Mouse (Mus musculus): ENCODE measurements around the gene Myo1b. TPM values are rescaled to one million over a fixed set of nuclear protein-coding genes. Genes with fewer than 3 reads are reported as not detected.
A peak's percentile ranks its signal among the peaks of the same experiment; 100 is the strongest.

The Myo1b gene
- total RNA-seq, 2 experiments from 2014 or later = 10.1 to 10.4 TPM

- DNase-seq (ENCODE audit: low spot score in 2 of 2) = no peak
Measured at GRCm38 (mm10) chr1:51798011-51798471, 117.8 kb downstream of the Myo1b start.

DNA sequence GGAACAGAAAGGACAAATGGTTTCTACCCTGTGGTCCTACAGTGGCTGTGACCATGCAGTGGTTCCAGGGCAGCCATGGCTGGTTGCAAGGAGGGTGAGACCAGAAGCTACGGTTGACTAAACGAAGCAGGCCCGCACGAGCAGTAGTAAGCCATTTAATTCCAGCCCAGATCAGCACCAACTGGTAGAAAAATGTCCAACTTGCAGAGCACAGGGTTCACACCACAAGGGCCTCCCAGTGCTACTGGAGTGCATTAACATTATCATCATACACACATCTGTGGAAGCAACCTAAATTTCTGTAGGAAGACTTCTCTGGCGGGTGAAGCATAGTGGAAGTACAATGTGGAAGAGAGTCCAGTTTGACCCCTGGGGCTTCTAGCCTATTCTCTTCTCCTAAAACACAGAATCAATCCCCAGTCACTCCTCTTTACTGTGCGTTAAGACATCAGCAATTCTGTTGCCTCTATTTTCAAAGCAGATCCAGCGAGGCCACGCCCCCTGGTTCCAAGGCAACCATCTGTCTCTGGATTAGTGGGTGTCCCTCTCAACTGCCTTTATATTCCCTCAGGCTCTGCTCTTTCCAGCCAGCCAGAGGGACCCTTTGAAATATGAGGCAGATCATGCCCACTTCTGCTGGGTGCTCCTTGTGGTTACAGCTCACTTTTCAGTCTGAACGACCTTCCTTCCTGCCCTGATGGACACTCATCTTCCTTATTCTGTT, 120.1 kb downstream of the Myo1b start:
- DNase-seq (ENCODE audit: low spot score in 2 of 2) = peak; percentile 35 to 73

DNA sequence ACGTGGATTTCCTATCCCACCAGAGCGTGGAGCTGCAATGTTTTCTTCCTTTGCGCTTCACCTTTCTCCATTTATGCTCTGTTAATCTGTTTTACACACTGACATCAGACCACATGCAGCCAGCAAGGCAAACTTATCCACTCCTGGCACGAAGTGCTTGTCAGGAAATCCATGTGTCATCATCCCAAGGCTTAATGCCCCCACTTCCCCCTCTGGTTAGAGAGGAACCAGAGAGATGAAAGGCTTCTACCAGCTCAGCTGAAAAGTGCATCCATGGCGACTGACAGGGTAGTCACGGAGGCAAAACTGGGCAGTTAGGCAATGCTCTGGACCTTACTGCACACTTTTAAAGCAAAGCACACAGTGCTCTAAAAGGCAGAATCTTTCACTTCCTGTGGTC, 126.6 kb downstream of the Myo1b start:
- DNase-seq (ENCODE audit: low spot score in 2 of 2) = no peak

GRCm38 (mm10) chr1:51782091-51782490, 133.8 kb downstream of the Myo1b start:
- no peak for DNase-seq (ENCODE audit: low spot score in 2 of 2)

- no peak for DNase-seq (ENCODE audit: low spot score in 2 of 2)
Measured at GRCm38 (mm10) chr1:51780357-51780756, 135.5 kb downstream of the Myo1b start.

DNA sequence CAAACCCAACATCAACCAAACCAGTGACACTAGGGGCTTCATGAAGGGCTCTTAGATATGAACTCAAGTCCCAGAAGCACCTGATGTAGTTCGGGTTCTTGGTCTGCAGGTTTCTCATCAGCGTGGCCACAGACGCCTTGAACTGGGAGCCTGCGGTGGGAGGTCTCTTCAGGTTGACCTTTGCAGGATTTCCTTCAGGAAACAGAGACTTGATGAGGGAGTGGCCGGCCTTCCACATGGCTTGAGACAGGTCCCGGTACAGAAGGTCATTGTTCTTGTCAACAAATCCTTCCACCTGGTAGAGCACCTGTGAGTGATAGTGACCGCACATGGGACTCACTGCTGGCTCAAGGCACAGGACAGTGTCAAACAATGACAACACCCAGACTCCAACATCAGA, 137.6 kb downstream of the Myo1b start:
- DNase-seq (ENCODE audit: low spot score in 2 of 2) = no peak

DNA sequence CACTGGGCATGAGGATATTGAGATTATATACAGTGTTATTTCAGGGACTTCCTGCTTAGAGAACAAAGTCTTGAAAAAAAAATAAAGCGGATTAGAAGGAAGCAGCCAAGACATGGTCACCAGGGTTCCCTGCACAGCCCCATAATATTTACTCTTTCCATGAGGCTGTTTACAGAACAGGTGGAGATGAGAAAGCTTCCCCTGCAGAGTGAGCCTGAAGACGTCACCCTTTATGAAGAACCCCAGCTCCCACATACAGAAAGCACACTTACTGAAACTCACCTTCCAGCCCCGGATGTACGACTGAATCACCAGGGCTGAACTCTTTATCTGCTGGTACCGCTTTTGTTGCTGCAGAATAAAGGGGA, 145.4 kb downstream of the Myo1b start:
- no peak for DNase-seq (ENCODE audit: low spot score in 2 of 2)

DNA sequence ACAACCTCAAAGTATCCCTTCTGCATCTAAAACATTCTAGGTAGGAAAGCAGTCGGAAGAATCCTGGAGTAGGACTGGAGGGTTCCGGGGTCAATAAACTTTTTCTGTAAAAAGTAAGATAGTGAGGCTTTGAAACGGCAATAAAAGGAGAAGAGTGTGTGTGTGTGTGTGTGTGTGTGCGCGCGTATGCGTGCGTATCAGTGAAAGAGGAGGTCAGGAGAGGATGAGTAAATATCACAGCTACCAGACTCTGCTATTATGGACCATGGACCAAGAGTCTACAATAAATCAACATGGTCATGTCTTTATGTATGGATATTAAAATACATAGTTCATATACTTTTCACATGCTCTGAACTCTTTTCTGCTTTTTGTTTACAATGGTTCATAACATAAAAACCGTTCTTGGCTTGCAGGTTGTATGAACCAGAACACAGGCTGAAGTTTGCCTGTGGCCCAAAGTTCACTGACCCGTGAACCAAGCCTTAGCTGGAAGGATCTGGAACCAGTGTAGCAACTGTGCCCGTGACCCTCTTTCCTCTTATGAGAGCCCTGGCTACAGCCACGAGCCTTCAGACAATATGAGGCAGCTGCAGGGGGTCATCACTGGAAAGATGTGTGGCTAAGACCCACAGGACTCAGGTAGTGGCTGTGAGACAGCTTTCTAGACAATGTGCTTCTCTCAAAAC, 145.9 kb downstream of the Myo1b start:
- no peak for DNase-seq (ENCODE audit: low spot score in 2 of 2)

DNA sequence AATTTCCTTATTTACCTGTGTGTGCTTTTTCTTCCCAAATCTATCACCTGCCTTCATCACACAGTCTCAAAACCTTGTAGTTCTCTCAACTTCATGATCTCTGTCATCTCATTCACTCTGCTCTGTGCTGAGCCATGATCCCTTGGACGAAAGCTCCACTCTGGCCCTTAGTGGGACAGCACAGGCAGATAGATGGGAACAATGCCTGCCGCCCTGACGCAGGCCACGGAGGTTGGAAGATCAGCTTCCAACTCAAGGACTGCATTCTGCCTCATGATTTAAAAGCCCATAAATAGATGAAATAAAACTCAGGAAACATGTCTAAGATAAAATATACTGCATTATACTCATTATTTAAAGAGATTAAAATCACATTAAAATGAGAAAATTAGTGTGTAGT, 149.6 kb downstream of the Myo1b start:
- DNase-seq (ENCODE audit: low spot score in 2 of 2) = no peak

DNA sequence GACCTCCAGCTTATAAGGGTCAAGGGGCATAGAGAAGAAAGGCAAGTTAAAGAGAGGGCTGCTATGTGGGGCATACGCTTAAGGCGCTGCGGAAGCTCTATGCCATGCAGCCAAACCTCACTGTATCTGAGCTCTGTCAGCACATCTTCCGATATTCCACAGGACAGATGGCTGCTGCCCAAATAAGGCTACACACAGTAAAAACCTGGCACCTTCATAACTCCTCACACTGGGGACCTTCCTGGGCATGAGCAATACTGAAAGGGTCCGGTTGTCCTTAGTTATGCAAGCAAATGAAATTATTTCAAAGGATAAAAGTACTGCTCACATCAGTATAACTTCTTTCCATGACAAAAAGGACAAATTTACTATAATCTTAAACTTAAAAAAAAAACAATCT, 150.7 kb downstream of the Myo1b start:
- no peak for DNase-seq (ENCODE audit: low spot score in 2 of 2)

GRCm38 (mm10) chr1:51759657-51760056, 156.2 kb downstream of the Myo1b start:
- DNase-seq (ENCODE audit: low spot score in 2 of 2) = no peak

DNA sequence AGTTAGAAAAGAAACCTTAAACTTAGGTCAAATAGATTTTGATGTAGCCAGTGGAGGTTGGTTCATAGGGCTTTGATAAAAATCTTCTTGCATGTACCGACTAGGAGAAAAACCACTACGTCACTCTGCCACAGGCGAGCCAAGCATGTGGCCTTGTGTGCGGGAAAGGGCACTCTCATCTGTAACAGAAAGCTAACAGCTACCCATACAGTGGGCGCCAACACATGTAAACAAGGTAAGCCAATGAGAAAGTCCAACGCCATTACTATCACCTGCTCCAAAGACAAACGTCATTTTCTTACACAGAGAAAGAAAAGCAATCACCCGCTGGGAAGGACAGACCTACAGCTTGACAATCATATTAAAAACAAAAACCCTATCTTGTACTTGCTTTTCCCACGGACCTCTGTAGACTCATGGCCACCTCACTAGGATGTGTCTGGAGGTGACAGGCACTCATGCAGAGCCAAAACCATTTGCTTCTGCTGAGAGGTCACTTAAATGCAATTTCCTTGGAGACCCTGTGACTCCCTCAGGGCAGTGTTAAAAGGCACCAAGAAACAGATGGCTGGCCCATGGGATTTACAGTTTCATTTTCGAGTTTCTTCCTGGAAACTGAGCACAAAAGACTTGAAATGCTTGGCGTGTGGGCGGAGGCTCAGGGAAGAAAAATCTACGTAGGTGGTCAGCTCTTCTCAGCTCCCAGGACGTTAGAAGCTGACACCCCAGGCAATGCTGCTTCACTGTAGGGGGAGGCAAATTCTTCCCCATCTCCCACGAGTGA, 157.4 kb downstream of the Myo1b start:
- DNase-seq (ENCODE audit: low spot score in 2 of 2) = peak in 1 of 2 experiments; percentile 28

GRCm38 (mm10) chr1:51753621-51754020, 162.2 kb downstream of the Myo1b start:
- DNase-seq (ENCODE audit: low spot score in 2 of 2) = no peak

DNA sequence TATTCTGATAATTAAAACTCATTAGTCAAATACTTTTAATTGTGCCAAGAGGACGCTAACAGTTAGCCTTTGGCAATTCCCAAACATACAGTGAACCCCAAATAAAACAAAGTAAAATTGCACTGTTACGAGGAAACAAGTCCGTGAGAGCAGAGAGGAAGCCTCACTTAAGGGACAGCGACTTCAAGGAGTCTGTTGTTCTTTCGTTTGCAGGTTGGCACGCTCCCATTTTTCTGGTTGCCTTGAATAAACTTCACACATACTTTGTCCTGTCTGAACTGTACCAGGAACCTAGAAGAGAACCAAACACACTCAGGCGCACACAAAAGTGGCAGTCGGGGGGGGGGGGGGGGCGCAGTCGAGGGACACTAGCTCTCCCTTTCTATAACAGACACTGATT, 164.9 kb downstream of the Myo1b start:
- no peak for DNase-seq (ENCODE audit: low spot score in 2 of 2)

DNA sequence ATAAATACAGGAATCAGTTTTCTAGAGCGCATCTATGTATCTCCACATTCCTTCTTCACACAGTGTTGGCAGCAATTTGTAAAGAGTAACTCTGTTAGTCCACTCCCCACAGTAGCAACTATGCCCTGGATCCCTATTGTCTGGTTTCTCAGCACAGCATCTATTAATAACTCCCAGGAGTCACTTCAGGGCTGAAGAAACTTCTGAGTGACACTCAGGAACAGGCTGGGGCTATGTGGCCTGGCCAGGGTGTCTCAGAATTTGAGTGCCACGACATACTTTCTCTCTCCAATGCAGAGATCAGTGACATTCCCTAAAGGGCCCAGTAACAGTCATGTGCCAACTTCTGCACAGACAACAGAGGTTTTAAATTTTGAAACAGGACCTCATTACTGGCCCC, 167.6 kb downstream of the Myo1b start:
- no peak for DNase-seq (ENCODE audit: low spot score in 2 of 2)

GRCm38 (mm10) chr1:51747494-51747893, 168.4 kb downstream of the Myo1b start:
- no peak for DNase-seq (ENCODE audit: low spot score in 2 of 2)

DNA sequence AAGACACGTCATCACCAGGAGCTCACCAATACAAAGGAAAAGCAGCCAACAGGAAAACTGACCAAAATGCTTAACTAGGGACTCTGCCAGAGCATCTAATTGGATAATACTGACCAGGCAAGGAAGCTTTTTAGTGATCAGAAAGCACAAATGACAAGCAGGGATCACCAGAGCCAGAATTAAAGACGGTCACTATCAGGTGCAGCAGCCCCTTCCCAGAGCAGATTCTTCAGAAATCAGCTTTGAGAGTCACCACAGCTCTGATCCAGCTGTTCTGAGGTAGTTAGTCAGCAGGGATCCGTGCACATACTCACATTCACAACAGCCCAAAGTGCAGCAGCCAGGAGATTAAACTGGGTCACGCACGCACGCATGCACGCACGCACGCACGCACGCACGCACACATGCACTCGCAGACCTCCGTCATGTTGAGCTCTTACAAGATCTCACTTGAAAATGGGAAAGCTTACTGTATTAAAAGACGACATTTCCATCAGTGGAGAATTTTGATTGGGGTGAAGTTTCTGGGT, 169.1 kb downstream of the Myo1b start:
- no peak for DNase-seq (ENCODE audit: low spot score in 2 of 2)

DNA sequence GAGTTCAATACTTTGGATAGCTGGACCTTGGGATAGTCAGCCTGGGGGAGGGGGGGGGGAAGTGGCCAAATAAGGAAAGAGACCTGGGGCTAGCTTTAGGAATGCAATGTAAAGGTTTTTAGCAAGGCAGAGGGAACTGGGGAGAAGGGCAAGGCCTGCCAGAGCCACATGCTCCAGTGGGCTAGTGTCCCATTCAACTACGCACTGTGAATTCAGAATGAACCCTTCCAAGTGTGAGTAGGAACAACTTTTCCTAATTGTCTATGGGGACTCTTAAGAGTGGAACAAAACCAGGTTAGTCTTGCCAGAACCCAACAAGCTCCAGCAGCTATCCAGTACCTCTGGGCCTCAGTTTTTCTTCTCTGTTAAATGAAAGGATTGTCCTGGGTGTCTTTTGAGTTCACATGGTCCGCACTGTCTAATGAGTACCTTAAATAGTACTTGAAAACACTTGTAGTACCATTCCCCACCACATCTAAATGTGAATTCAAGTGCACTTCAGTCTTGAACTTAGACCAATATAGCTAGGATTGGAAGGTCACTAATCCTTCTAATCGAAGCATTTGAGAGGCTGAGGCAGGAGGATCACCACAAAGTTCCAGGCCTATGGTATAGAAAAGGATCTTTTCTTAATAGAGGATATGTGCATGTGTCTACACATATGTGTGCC, 172.0 kb downstream of the Myo1b start:
- no peak for DNase-seq (ENCODE audit: low spot score in 2 of 2)

DNA sequence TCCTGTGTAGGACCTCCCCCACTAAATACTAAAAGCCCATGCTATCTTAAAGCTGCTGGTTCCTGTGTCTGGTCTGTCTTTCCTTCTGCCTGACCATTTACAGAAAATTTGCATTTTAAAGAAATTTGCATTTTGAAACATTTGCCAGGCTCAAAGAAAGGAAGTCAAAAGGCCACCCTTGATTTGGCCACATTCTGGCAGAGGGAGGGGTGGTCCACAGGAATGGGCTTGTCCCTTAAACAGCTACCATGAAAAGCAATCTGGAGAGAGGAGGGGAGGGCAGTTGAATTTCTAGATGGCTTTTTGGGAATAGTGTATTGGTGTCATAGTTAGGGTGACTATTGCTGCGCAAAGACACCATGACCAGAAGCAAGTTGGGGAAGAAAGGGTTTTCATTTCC, 173.3 kb downstream of the Myo1b start:
- no peak for DNase-seq (ENCODE audit: low spot score in 2 of 2)

- DNase-seq (ENCODE audit: low spot score in 2 of 2) = no peak
Measured at GRCm38 (mm10) chr1:51740626-51741231, 175.1 kb downstream of the Myo1b start.
